Mouse (Mus musculus) forebrain, embryonic 12.5 days (tissue): Measurements from ENCODE around the gene Lcn4. TPM values are rescaled to one million over a fixed set of nuclear protein-coding genes. Genes with fewer than 3 reads are reported as not detected.
A peak's percentile ranks its signal among the peaks of the same experiment; 100 is the strongest.

Experiments used
- ATAC-seq: fragments of 200-750 bp; cut with Nextera tagmentation; 2 replicates; pipeline ENCODE4 v1.8.0; 2017; ENCODE audit warnings: moderate TSS enrichment; ENCODE audit not compliant: low FRiP score
- H3K27ac ChIP-seq: fragments of 300-500 bp; sonication (generic); 2 replicates; pipeline ENCODE4 v1.5.1; 2016; ENCODE audit warnings: mild to moderate bottlenecking
- H3K27me3 ChIP-seq: fragments of 300-500 bp; sonication (generic); 2 replicates; pipeline ENCODE4 v1.6.1; 2016; ENCODE audit warnings: mild to moderate bottlenecking
- H3K36me3 ChIP-seq: fragments of 300-500 bp; sonication (generic); replicated peaks from 2 replicates; pipeline ENCODE4 v1.6.1; 2016; ENCODE audit warnings: mild to moderate bottlenecking
- H3K4me1 ChIP-seq: fragments of 300-500 bp; sonication (generic); 2 replicates; pipeline ENCODE4 v1.6.1; 2016
- H3K4me2 ChIP-seq: fragments of 300-500 bp; sonication (generic); 2 replicates; pipeline ENCODE4 v1.6.1; 2016; ENCODE audit warnings: mild to moderate bottlenecking, moderate library complexity
- H3K4me3 ChIP-seq: fragments of 300-500 bp; sonication (generic); replicated peaks from 2 replicates; pipeline ENCODE4 v1.5.1; 2016; ENCODE audit warnings: mild to moderate bottlenecking
- H3K9ac ChIP-seq: fragments of 300-500 bp; sonication (generic); 2 replicates; pipeline ENCODE4 v1.6.1; 2016; ENCODE audit warnings: mild to moderate bottlenecking
- H3K9me3 ChIP-seq: fragments of 300-500 bp; sonication (generic); 2 replicates; pipeline ENCODE4 v1.6.1; 2016
- WGBS: fragments of 180-500 bp; shearing (Covaris S2); methylation state at CpG from one replicate; pipeline ENCODE4 v1.1.7; 2016; 5-methylcytosine and 5-hydroxymethylcytosine counted together
- polyA plus RNA-seq: library from polyadenylated mRNA; unstranded; fragments of >200 nt; fragmentation: Nextera tagmentation; extraction: Ambion mirVana; gene quantifications from 2 replicates; pipeline ENCODE4 v1.2.1, GENCODE M21; 2016

Gene Lcn4
- polyA plus RNA-seq, 1 experiment from 2014 or later = not detected

DNA sequence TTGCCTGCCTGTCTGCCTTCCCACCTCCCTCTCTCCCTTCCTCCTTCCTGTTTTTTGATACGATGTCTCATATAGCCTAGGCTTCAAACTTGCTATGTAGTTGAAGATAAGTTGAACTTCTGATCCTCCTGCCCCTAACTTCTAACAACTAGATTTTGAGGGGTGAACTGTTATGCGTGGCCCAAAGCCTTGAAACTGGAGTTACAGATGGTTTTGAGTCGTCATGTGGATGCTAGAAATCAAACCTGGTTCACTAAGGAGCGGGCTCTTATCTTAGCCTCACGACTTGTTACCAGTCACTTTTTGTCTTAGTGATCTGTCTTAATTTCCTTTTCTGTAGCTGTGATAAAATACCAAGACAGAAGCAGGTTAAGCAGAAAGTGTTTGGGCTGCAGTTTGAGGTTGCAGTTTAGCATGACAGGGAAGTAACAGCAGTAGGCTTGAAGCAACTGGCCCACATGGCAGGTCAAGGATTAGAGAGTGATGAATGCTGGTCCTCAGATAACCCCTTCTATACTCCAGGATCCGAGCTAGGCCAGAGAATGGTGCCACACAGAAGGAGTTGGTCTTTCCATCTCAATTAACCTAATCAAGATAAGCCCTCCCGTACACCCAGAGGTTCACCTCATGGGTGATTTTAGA is 30.0 kb downstream of the Lcn4 start:
- Histone ChIP-seq H3K36me3 (peaks cover 25% of the 10 kb centered on the region), H3K27ac (no peak overlapping the region), H3K4me2 (no peak overlapping the region), H3K4me3 (no peak overlapping the region), H3K27me3 (no peaks in the 10 kb centered on the region), H3K9ac (no peak overlapping the region), H3K4me1 (peaks cover 21% of the 10 kb centered on the region), H3K9me3 (no peaks in the 10 kb centered on the region)
- 85% methylated on average over 7 of the region's 7 CpGs for WGBS
- ATAC-seq = no peak

DNA sequence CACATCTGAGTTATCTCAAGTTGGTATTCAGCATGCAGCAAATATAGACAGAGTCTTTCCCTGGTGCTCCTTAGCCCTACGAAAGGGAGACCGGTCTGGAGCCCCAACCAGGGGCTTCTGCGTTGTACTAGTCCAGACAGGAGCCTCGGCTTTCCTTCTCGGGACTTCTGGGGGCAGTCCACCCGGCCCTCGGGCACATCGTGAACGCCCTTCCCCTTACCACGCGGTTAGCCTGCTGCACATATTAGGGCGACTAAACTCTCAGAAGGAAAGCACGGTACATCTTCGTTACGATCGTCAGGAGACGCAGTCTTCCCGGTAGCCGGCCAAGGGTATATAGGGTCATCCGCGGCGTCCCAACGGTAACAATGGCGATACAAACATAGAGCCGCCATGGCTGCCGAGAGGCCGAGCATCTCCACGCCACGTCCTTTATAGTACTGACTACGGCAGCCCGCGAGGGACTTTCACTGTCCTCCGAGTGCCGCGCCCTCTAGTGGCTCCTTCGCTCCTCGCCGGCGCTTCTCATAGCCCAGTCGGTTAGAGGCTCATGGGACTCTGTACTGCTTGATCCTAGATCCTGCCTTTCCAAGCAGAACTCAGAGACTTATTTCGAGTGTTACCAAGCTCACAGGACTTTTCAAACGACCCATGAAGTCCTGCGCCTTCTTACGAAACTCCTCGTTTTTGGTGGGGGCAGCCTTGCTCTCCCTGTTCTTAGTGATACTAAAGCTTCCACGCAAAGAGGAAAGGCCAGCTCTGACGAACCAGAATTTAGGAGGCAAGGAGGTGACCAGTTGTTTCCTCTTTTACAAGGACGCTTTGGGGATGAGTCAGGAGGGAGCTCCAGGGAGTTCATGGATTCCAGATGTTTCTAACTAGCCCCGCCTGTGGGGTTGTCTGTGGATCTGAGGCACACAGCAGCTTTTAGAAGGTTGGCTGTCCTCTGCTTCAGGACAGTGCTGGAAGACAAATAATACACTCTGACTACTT is 30.9 kb downstream of the Lcn4 start:
- H3K4me2 ChIP-seq = peak overlapping the region; percentile 87
- ATAC-seq = peak; percentile 86
- peaks cover 35% of the 10 kb centered on the region for H3K36me3 ChIP-seq
- H3K4me1 ChIP-seq = peaks cover 21% of the 10 kb centered on the region
- H3K27ac ChIP-seq = peak overlapping the region; percentile 82
- peak overlapping the region; percentile 93 for H3K4me3 ChIP-seq
- peak overlapping the region; percentile 95 for H3K9ac ChIP-seq
- no peaks in the 10 kb centered on the region for H3K27me3 ChIP-seq
- WGBS = 4% methylated on average over 49 of the region's 49 CpGs
- H3K9me3 ChIP-seq = no peaks in the 10 kb centered on the region

DNA sequence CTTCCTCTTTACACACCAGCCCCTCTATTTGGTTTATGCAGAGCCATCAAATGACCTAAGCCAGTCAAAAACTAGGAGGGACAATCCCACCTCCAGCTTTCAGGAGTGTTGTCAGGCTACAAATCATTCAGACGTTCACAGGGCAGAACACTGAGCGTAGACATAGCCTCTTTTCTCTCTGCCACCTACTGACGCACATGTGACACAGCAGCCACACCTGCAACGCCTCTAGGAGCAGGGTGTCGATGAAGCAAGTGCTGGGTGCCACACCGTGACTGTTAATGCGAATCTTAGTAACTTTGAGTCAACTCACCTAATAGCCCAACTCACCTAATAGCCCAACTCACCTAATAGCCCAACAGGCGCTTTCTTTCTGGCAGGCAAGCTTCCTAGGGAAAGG is 32.0 kb downstream of the Lcn4 start:
- 10% methylated on average over 8 of the region's 8 CpGs for WGBS
- peak; percentile 33; the same call in 1 of the 2 replicates for ATAC-seq
- Histone ChIP-seq H3K9me3 (no peaks in the 10 kb centered on the region), H3K36me3 (peaks cover 46% of the 10 kb centered on the region), H3K4me3 (peak overlapping the region; percentile 93), H3K27ac (peak overlapping the region; percentile 54; the same call in 1 of the 2 replicates), H3K4me1 (peaks cover 21% of the 10 kb centered on the region), H3K27me3 (no peaks in the 10 kb centered on the region), H3K4me2 (peak overlapping the region; percentile 87), H3K9ac (peak overlapping the region; percentile 95)

DNA sequence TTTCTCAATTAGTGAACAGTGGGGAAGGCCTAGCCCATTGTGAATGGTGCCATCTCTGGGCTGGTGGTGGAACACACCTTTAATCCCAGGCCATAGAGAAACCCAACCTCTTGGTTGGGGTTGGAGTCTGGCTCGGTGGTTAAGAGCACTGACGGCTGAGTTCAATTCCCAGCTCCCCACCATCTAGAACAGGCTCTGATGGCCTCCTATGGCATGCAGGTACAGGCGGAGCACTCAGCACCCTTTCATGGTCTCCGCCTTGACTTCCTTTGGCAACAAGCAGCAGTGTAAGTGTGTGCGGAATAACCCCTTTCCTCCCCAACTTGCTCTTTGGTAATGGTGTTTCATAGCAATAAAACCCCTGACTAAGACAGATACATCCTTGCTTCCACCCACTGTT is 32.5 kb downstream of the Lcn4 start:
- H3K36me3 ChIP-seq = peaks cover 51% of the 10 kb centered on the region
- H3K27me3 ChIP-seq = no peaks in the 10 kb centered on the region
- peak overlapping the region; percentile 87 for H3K4me2 ChIP-seq
- no peaks in the 10 kb centered on the region for H3K9me3 ChIP-seq
- peak overlapping the region; percentile 93 for H3K4me3 ChIP-seq
- H3K27ac ChIP-seq = 0 out of 2 replicates have a peak overlapping the region, but pooled peaks have one; percentile 54
- WGBS = 82% methylated on average over 5 of the region's 5 CpGs
- ATAC-seq = no peak
- peaks cover 27% of the 10 kb centered on the region for H3K4me1 ChIP-seq
- H3K9ac ChIP-seq = peak overlapping the region; percentile 95

GRCm38 (mm10) chr2:26638039-26638438 is 33.0 kb downstream of the Lcn4 start:
- Histone ChIP-seq H3K27me3 (no peaks in the 10 kb centered on the region), H3K27ac (no peak overlapping the region), H3K9me3 (no peaks in the 10 kb centered on the region), H3K4me1 (peaks cover 31% of the 10 kb centered on the region), H3K4me2 (peak overlapping the region; percentile 87), H3K4me3 (0 out of 2 replicates have a peak overlapping the region, but pooled peaks have one; percentile 93), H3K36me3 (peaks cover 54% of the 10 kb centered on the region), H3K9ac (peak overlapping the region; percentile 95; the same call in 1 of the 2 replicates)
- ATAC-seq = no peak
- 85% methylated on average over 5 of the region's 5 CpGs for WGBS

GRCm38 (mm10) chr2:26637316-26637932 is 33.7 kb downstream of the Lcn4 start:
- Histone ChIP-seq H3K36me3 (peaks cover 54% of the 10 kb centered on the region), H3K4me2 (no peak overlapping the region), H3K9ac (0 out of 2 replicates have a peak overlapping the region, but pooled peaks have one; percentile 29)

DNA sequence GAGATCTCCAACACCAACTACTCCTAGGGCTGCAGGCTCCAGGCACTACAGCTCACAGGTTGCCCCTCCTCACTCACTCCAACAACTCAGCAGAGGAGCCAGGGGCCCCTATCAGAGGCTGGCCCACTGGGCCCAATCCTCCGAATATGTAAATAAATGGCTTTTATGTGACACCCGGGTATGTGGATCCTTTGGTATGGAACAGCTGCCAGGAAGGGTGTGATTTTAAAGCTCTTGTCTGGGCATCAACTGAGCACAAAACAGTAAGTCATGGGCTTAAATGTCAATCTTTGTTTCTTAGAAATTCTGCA is 34.8 kb downstream of the Lcn4 start:
- ATAC-seq = no peak
- peaks cover 54% of the 10 kb centered on the region for H3K36me3 ChIP-seq
- H3K4me2 ChIP-seq = no peak overlapping the region
- WGBS = 63% methylated on average over 2 of the region's 2 CpGs
- H3K27ac ChIP-seq = 0 out of 2 replicates have a peak overlapping the region, but pooled peaks have one; percentile 25
- no peaks in the 10 kb centered on the region for H3K9me3 ChIP-seq
- peaks cover 39% of the 10 kb centered on the region for H3K4me1 ChIP-seq
- no peak overlapping the region for H3K9ac ChIP-seq
- no peak overlapping the region for H3K4me3 ChIP-seq
- H3K27me3 ChIP-seq = no peaks in the 10 kb centered on the region

More at GRCm38 (mm10) chr2:26637316-26637932, 33.7 kb downstream of the Lcn4 start:
- H3K27ac ChIP-seq = peak overlapping the region; percentile 14; the same call in 1 of the 2 replicates
- WGBS = 85% methylated on average over 4 of the region's 4 CpGs
- H3K9me3 ChIP-seq = no peaks in the 10 kb centered on the region
- H3K4me3 ChIP-seq = no peak overlapping the region
- no peak for ATAC-seq
- H3K4me1 ChIP-seq = peaks cover 37% of the 10 kb centered on the region
- no peaks in the 10 kb centered on the region for H3K27me3 ChIP-seq

- H3K4me2 ChIP-seq = no peak overlapping the region
- H3K36me3 ChIP-seq = peaks cover 54% of the 10 kb centered on the region
- H3K27ac ChIP-seq = 0 out of 2 replicates have a peak overlapping the region, but pooled peaks have one; percentile 25
- no peaks in the 10 kb centered on the region for H3K27me3 ChIP-seq
- 69% methylated on average over 21 of the region's 21 CpGs for WGBS
- no peak overlapping the region for H3K4me3 ChIP-seq
- no peak for ATAC-seq
- H3K4me1 ChIP-seq = peaks cover 43% of the 10 kb centered on the region
- no peak overlapping the region for H3K9ac ChIP-seq
- no peaks in the 10 kb centered on the region for H3K9me3 ChIP-seq
These were observed 35.4 kb downstream of the Lcn4 start for GRCm38 (mm10) chr2:26635489-26636324.

DNA sequence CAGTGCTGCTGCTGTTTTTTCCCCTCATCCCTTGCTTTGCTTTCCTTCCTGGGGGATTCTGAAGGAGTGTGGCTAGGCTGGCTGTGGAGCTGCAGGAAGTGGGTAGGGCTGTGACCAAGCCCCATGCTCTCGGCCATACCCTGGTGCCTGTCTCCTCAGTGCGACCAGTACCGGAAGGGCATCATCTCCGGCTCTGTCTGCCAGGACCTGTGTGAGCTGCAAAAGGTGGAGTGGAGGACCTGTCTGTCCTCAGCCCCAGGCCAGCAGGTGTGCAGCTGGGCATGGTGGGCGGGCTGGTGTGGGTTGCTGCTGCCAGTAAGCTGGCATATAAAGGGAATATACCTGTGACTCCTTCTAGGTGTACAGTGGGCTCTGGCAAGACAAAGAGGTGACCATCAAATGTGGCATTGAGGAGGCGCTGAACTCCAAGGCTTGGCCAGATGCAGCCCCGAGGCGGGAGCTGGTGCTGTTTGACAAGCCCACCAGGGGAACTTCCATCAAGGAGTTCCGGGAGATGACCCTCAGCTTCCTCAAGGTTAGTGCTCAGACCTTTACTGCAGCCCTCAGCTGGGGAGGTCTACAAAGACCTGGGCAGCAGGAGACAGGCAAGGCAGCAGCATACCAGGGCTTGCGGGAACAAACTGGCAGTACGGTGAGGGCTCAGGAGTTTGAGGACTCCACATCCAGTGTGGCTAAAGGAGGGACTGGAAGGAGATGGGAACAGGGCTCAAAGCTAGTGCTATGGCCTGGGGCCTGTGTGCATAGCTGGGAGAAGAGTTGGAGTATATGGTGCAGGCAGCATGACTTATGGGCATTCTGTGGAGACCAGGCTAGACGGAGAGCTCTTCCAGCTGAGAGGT is 36.2 kb downstream of the Lcn4 start:
- Histone ChIP-seq H3K9ac (no peak overlapping the region), H3K4me3 (no peak overlapping the region), H3K4me1 (peaks cover 52% of the 10 kb centered on the region), H3K36me3 (peaks cover 54% of the 10 kb centered on the region), H3K27ac (no peak overlapping the region), H3K9me3 (no peaks in the 10 kb centered on the region), H3K27me3 (no peaks in the 10 kb centered on the region), H3K4me2 (no peak overlapping the region)
- ATAC-seq = no peak
- WGBS = 70% methylated on average over 12 of the region's 12 CpGs

DNA sequence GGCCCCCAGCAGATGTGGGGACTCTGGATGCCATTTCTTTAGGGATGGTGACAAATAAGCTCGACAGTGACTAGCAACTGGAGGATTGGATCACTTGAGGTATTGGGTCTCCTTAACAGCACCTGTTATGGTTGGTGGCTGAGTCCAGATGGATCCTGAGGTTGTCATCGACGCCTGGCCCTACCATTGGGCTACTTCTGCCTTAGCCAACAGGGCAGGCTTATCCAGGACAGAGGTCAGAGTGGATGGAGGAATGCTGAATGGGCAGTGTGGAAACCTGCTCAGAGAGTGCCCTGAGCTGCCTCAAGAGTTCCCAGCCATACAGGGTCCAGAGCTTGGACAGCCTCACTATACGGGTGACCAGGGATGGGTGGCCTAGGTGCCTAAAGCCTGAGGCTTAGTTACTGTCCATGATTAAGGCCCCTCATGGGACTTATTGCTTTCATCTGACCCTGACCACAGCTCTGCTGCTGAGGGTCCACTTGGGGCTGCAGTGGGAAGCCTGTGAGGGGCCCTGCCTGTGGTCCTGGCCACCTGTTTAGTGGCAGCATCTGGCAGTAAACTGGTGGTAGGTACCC is 37.0 kb downstream of the Lcn4 start:
- Histone ChIP-seq H3K4me1 (peaks cover 57% of the 10 kb centered on the region), H3K9me3 (no peaks in the 10 kb centered on the region), H3K4me2 (no peak overlapping the region), H3K27me3 (no peaks in the 10 kb centered on the region), H3K9ac (no peak overlapping the region), H3K4me3 (no peak overlapping the region), H3K36me3 (peaks cover 54% of the 10 kb centered on the region), H3K27ac (no peak overlapping the region)
- ATAC-seq = no peak
- 64% methylated on average over 4 of the region's 4 CpGs for WGBS
